Mouse (Mus musculus) ovary, postnatal 36 days (tissue): Measurements from ENCODE around the gene Gm48552.

Experiments
- DNase-seq: peaks from one replicate; pipeline ENCODE4 v3.0.0; 2022; ENCODE audit warnings: low spot score, mixed read lengths

Gene Gm48552

DNA sequence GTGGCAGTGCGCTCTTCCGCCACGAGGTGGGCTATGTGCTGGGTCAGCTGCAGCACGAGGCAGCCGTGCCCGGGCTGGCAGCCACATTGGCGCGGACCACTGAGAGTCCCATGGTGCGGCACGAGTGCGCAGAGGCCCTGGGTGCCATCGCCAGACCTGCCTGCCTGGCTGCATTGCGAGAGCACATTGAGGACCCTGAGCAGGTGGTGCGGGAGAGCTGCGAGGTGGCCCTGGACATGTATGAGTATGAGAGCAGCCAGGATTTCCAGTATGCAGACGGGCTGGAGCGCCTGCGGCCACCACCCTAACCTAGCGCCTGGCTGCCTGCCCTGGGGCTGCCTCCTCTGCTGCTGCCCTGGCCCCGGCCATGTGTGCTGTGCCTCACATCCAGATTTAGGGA lies 1.1 kb upstream of the Gm48552 start:
- no peak for DNase-seq

DNA sequence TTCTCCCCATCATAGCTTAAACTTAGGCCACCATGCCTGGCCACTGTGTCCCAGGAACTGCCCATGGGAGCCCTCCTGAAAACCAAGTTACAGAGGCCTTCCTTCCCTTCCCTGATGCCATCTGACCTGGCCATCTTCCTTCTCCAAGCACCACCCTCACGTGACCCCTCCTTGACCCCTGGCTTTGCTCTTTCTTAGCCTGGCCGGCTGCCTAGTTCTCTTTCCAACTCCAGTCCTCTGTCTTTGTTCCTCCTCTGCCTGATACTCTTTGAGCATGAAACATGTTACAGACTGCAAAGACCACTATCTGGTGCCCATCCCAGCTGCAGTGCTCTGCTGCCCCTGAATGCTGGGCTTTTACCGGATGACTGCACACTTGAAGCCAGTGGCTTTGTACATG lies 568 bp downstream of the Gm48552 start:
- peak; percentile 66 for DNase-seq

DNA sequence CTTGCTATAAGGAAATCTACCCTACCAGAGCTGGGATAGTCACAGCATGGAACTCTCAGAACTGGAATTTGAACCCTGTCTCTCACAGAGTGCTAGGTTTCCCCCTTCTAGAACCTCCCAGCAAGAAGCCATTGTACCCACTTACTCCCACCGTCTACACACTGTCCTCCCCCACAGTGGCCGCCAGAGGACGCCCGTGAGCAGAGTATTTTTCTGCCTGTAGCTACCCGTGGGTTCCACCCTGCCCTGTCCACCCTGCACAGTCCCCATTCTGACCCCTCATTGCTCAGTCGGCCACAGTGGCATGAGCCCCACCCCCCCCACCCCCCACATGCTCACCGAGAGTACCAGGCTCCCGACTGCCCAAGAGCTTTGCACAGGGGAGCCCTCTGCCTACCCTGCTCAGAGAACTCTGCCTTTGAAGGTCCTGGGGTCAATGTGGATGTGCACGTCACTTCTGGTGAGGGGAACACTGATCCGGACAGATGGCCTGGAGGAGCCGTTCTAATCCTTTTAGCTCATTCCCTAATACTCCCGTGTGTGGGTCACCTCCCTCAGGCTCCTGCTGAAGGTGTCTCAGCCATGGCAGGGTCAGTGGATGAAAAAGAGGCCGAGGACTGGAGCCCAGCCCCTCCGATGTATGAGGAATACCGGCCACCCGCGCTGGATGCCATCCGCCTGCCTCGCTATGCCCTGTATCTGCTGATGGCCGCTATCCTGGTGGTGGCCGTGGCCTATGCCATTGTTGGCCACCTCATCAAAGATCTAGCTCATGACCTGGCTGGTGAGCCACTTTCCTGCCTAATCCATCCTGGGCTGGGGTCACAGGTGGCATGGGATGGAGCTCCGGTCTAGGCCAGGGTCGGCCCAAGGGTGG lies 1.2 kb downstream of the Gm48552 start:
- peak; percentile 75 for DNase-seq

DNA sequence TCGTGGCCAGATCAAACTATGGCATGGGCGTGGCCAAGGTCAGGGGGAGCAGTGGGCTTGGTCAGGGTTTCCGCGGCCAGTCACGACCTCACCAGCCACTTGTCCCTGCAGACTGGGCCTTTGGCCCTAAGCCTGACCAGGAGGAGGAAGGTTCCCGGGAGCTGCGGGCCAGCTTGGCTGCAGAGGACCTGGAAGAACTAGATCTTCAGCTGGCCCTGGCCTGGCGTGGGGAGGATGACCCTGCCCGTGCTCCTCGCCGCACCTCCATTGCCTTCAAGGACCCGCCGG lies 1.8 kb downstream of the Gm48552 start:
- DNase-seq = no peak

GRCm38 (mm10) chr10:81392270-81392669 lies 3.5 kb downstream of the Gm48552 start:
- DNase-seq = no peak

- DNase-seq = no peak
These were observed 4.0 kb downstream of the Gm48552 start, which contains the start of gene Smim24 for GRCm38 (mm10) chr10:81392781-81393185. TSS of gene Smim24 (plus strand) at chr10:81393051.

DNA sequence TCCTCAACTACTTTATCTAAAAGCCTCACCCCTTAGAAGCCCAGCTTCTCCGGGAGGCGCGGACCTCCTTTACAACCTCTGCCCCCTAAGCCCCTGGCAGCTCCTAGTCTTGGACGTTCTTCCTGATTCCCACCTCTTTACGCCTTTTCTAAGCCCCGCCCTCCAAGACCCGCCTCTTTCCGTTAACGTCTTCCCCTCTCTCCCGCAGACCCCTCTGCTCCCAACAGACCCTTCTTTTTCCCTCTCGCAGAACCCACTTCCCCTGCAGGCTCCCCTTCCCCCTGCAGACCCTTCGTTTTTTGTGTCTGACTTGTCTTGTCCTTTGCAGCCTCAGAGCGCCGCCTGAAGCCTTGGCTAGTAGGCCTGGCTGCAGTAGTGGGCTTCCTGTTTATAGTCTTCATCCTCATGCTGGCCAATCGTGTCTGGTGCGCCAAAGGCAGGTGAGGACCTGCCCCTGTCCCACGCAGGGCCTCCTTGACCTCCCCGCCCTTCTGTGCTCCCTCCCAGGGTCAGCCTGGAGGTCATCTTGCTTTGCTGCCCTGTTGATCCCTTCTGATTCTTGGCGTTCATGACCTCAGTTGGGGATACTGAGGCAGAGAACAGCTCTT lies 4.8 kb downstream of the Gm48552 start:
- DNase-seq = no peak

DNA sequence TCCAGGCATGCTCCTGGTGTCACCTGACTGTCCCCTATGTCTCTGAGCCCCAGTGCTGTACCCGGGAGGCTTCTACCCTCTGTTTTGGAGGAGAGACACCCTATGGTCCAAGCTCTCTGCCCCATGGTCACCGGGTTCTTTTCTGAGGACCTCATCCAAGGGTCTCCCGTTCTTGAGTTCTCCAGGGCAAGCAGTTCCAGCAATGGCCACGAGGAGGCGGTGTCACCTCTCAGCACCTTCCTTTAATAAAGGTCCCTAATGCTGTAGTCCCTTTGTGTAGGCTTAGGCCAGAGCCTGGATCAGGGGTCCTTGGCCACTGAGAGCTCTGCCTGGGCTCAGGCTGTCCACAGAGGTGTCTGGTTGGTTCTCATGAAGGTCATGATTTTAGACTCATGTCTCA lies 6.3 kb downstream of the Gm48552 start:
- DNase-seq = peak; percentile 67

DNA sequence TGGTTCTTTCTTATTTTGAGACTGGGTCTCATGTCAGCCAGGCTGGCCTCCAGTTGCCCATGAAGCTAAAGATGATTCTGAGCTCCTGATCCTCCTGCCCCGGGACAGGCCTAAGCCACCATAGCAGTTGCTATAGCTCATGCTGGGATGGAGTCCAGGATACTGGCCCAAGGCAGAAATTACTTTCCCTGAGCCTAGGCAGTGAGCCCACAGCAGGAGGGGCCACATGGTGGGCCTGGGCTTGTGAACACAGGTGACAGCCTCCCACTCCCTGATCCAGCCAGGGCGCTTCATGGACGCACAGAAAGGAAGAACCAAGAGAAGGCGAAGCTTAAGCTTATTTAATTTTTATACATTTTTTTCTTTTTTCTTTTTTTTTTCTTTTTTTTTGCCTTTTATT lies 7.1 kb downstream of the Gm48552 start:
- DNase-seq = no peak

DNA sequence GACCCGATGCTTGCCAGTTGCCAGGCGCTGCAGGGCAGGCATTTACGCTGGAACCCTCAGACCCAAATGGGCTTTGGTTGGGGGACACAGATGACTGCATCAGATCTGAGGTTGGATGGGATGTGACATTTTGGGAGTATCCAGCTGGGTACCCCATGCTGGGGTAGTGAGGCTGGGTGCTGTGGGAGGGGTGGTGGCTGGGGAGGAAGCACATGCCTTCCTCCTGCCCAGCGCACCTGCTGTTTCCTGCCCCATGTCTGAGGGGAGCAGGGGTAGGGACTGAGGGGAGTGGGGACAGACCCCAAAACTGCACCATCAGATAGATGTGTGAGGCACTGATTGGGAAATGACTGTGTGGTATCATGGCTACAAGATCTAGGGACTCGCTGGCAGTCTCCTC lies 7.9 kb downstream of the Gm48552 start:
- DNase-seq = no peak

DNA sequence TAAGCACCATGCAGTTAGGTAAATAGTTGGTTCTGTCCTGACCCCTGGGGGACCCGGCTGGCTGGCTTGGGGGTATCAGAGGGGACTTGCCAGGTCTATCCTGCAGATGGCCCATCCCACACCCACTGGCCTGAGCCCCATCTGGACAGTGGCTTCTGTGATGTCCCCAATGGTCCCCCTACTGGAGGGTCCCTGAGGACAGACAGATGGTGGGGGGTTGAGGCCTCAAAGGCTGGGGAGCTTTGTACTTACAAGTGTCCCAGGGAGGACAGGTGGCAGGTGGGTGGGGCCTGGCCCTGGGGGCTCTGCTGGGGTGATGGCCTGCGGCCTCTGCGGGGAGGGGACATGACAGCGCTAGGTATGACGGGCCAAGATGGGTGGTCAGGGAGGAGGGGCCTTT lies 10.5 kb downstream of the Gm48552 start:
- DNase-seq = no peak

GRCm38 (mm10) chr10:81399798-81400308 lies 11.0 kb downstream of the Gm48552 start:
- no peak for DNase-seq

GRCm38 (mm10) chr10:81400371-81401204 lies 11.8 kb downstream of the Gm48552 start:
- no peak for DNase-seq

DNA sequence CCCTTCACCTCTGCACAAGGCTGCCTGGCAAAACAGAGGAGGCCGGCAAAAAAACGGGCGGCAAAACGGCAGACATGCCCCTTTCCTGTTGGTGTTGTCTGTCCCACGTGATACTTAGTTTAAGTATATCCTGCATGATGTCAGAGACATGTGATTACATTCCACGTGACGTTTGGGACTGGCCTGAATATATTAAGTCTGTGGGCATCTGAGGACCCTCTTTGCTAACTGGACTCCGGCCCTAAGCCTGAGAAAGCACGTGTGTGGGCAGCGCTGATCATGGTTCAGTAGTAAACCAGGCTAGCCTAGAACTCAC lies 12.4 kb downstream of the Gm48552 start:
- DNase-seq = no peak

DNA sequence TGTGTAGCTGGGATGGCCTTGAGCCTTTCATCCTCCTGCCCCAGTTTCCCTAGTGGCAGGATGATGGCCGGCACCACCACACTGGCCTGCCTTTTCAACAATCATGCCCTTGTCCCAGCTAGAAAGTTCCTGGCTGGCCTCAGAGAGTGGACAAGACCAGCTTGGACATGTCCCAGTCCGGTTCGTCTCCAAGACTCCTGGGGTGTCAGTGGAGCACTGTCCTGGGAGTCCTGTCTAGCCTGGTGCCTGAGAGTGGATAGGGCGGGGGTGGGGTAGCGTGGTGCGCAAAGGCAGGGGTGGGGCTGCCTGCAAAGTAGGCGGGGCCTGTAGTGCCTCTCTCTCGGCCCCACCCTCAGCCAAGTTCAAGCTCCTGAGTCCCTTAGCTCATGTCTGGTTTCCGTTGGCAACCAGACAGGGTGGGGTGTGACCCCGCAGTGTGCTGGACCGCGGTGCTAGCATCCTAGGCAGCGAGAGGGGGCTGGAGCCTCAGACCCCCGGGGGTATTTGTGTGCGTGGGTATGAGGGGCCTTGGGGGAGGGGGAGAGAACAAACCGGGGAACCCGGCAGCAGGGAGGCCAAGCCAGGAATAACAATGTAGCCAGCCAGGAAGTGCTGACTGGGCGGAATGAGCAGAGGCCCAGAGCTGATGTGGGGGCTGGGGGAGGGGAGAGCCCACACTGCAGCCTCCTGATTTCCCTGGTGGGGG lies 12.9 kb downstream of the Gm48552 start:
- DNase-seq = peak; percentile 62

GRCm38 (mm10) chr10:81402227-81402765 lies 13.5 kb downstream of the Gm48552 start:
- DNase-seq = no peak

- no peak for DNase-seq
These were observed 14.7 kb downstream of the Gm48552 start for GRCm38 (mm10) chr10:81403511-81403910.

- no peak for DNase-seq
These were observed 15.3 kb downstream of the Gm48552 start for GRCm38 (mm10) chr10:81404082-81404481.

DNA sequence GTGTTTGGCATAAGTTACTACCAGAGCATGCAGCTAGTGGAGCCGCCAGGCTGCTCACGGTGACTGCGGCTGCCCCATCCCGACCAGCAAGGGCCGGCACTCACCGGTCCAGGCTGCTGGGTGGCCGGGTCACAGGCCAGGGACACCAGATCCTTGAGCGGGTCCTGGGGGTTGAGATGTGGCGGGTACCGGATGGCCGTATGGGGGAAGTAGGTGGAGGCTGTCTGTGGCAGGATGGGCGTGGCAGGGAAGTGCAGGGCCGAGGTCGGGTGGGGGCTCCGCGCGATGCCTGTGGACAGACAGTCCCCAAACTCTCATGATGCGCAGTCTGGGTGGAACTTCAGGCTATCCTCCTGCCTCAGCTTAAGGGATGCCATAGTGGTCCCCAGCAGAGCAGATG lies 15.9 kb downstream of the Gm48552 start:
- DNase-seq = no peak

- no peak for DNase-seq
These were observed 16.9 kb downstream of the Gm48552 start for GRCm38 (mm10) chr10:81405588-81406201.
